Mouse (Mus musculus): Measurements from ENCODE around the gene Mup9. TPM values are rescaled to one million over a fixed set of nuclear protein-coding genes. Genes with fewer than 3 reads are reported as not detected.

Mup9 gene
- polyA plus RNA-seq (2012; rRNA removed), result not detected in 2 replicates

DNA sequence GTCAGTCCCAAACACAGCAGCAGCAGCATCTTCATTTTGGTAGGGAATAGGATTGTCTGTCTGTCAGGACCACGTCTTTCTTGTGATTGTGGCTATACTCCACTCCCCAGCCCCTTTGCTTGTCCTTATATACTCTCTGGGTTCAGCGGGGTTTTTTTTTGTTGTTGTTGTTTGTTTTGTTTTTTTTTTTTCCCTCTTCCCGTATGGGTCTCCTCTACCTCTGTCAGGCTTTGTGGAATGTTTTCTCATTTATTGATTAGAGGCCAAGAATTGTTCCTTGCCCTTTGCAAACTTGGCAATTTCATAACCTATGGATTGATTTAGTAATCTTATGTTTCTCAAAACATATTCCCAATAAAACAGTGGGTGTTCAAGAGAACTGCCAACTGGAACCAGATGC is at the start of gene Mup9:
Mup9 (minus strand) TSS at position 101 of the 400 bp plus-strand sequence.

Other genes with a start within 250 kb of the Mup9 start
- not detected in 2 replicates for gene Mup8, start 199.4 kb downstream of the Mup9 start, polyA plus RNA-seq (2012; rRNA removed)
- not detected in 2 replicates for gene Mup1, start 80.0 kb upstream of the Mup9 start, polyA plus RNA-seq (2012; rRNA removed)
- not detected in 2 replicates for gene Mup10, start 160.2 kb upstream of the Mup9 start, polyA plus RNA-seq (2012; rRNA removed)
- not detected in 2 replicates for gene Mup11, start 240.5 kb upstream of the Mup9 start, polyA plus RNA-seq (2012; rRNA removed)